Comparison of ENCODE assay signal across 12 mouse cellular contexts in the genomic region with DNA sequence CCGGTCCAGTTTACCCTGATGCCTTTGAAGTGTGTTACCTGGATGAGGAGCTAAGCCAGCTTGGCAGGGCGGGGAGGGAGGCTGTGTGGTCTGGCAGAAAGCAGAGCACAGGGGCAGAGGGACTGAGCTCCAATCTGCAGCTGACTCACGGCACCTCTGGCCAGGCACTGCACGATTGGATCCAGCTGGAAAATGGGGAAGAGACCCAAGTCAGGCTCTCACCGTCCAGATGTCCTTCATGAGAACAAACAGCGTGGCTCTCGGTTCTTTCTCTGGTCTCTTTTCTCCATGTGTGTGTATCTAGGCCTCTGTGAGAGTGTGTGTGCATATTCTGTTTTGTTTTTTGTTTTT. TPM values are rescaled to one million over a fixed set of nuclear protein-coding genes. Genes with fewer than 3 reads are reported as not detected.
A peak's percentile ranks its signal among the peaks of the same experiment; 100 is the strongest.
DNase-seq lines count a peak whose midpoint lies in the region; ATAC-seq and TF ChIP-seq lines count a peak whose summit lies in the region.
"Had no signal": no experiment of that assay in that cellular context is flagged by ENCODE, and none has a peak within 500 bp of the region (broad histone marks: within the 10 kb centered on the region; RNA-seq: fewer than 3 reads in every experiment).

No protein-coding gene starts in this region.

- no peak overlapping the region for H3K27ac ChIP-seq in heart, embryonic 10.5 days
- no peak overlapping the region for H3K27ac ChIP-seq in midbrain, embryonic 11.5 days (ENCODE audit: low read depth, low read length)
- no peak overlapping the region for H3K27ac ChIP-seq in midbrain, embryonic 16.5 days (ENCODE audit: low read length)
- H3K27ac ChIP-seq in limb, embryonic 15.5 days = no peak overlapping the region
- H3K27ac ChIP-seq in stomach, postnatal 0 days (replicated peaks) = no peak overlapping the region
- H3K27ac ChIP-seq in forebrain, embryonic 10.5 days = no peak overlapping the region
- H3K27ac ChIP-seq: hindbrain, embryonic 12.5 days; layer of hippocampus, adult 2 months had no signal

- H3K36me3 ChIP-seq in heart, embryonic 10.5 days = no peaks in the 10 kb centered on the region
- H3K36me3 ChIP-seq in midbrain, embryonic 11.5 days (ENCODE audit: control insufficient read depth, insufficient read depth, low read length) = no peaks in the 10 kb centered on the region
- H3K36me3 ChIP-seq in midbrain, embryonic 16.5 days (ENCODE audit: control insufficient read depth, insufficient read depth, low read length) = no peaks in the 10 kb centered on the region
- no peaks in the 10 kb centered on the region for H3K36me3 ChIP-seq in limb, embryonic 15.5 days
- no peaks in the 10 kb centered on the region for H3K36me3 ChIP-seq in stomach, postnatal 0 days (ENCODE audit: control insufficient read depth, insufficient read depth, low read length)
- no peaks in the 10 kb centered on the region for H3K36me3 ChIP-seq in forebrain, embryonic 10.5 days (replicated peaks)
- H3K36me3 ChIP-seq: G1E; hindbrain, embryonic 12.5 days had no signal

- H3K9me3 ChIP-seq in heart, embryonic 10.5 days = no peaks in the 10 kb centered on the region
- no peaks in the 10 kb centered on the region for H3K9me3 ChIP-seq in midbrain, embryonic 11.5 days (ENCODE audit: control insufficient read depth, low read length)
- no peaks in the 10 kb centered on the region for H3K9me3 ChIP-seq in midbrain, embryonic 16.5 days (replicated peaks; ENCODE audit: control insufficient read depth, low read length, poor library complexity, severe bottlenecking)
- no peaks in the 10 kb centered on the region for H3K9me3 ChIP-seq in limb, embryonic 15.5 days
- no peaks in the 10 kb centered on the region for H3K9me3 ChIP-seq in stomach, postnatal 0 days (ENCODE audit: control insufficient read depth, low read length)
- H3K9me3 ChIP-seq in forebrain, embryonic 10.5 days = no peaks in the 10 kb centered on the region
- H3K9me3 ChIP-seq: G1E; hindbrain, embryonic 12.5 days had no signal

- no peak for ATAC-seq in midbrain, embryonic 11.5 days (ENCODE audit: low FRiP score)
- no peak for ATAC-seq in midbrain, embryonic 16.5 days
- ATAC-seq in limb, embryonic 15.5 days (ENCODE audit: insufficient number of reproducible peaks, low FRiP score, low TSS enrichment, low read depth) = peak; percentile 82
- peak; percentile 77; the same call in 1 of the 2 replicates for ATAC-seq in stomach, postnatal 0 days (ENCODE audit: low FRiP score, low TSS enrichment)

- peak; percentile 97 for DNase-seq in heart, adult 11 months
- DNase-seq in heart, embryonic 10.5 days (ENCODE audit: low spot score) = no peak
- DNase-seq in midbrain, embryonic 11.5 days (ENCODE audit: low spot score, missing footprints) = peak; percentile 79
- DNase-seq in stomach, postnatal 0 days (ENCODE audit: low spot score) = peak; percentile 38
- no peak for DNase-seq in yolk sac, embryonic 10.5 days (ENCODE audit: low spot score)
- DNase-seq in forebrain, embryonic 10.5 days (ENCODE audit: extremely low spot score, low spot score) = no peak
- DNase-seq: cerebellum, postnatal 14 days had no signal

- no peak overlapping the region for H3K9ac ChIP-seq in midbrain, embryonic 11.5 days (ENCODE audit: low read length)
- H3K9ac ChIP-seq in midbrain, embryonic 16.5 days (ENCODE audit: low read depth, low read length) = no peak overlapping the region
- no peak overlapping the region for H3K9ac ChIP-seq in limb, embryonic 15.5 days
- no peak overlapping the region for H3K9ac ChIP-seq in stomach, postnatal 0 days (ENCODE audit: low read length)
- H3K9ac ChIP-seq: hindbrain, embryonic 12.5 days had no signal

- H3K4me3 ChIP-seq in heart, embryonic 10.5 days = no peak overlapping the region
- H3K4me3 ChIP-seq in midbrain, embryonic 11.5 days (ENCODE audit: low read depth, low read length) = no peak overlapping the region
- H3K4me3 ChIP-seq in midbrain, embryonic 16.5 days (ENCODE audit: low read depth, low read length) = no peak overlapping the region
- H3K4me3 ChIP-seq in limb, embryonic 15.5 days = no peak overlapping the region
- H3K4me3 ChIP-seq in stomach, postnatal 0 days (ENCODE audit: low read depth, low read length) = no peak overlapping the region
- H3K4me3 ChIP-seq in forebrain, embryonic 10.5 days = no peak overlapping the region
- H3K4me3 ChIP-seq: hindbrain, embryonic 12.5 days; layer of hippocampus, adult 2 months had no signal

- H3K4me2 ChIP-seq in midbrain, embryonic 11.5 days = no peak overlapping the region
- H3K4me2 ChIP-seq in midbrain, embryonic 16.5 days (ENCODE audit: low read length) = no peak overlapping the region
- H3K4me2 ChIP-seq in limb, embryonic 15.5 days = no peak overlapping the region
- no peak overlapping the region for H3K4me2 ChIP-seq in stomach, postnatal 0 days (replicated peaks; ENCODE audit: low read depth)
- H3K4me2 ChIP-seq: hindbrain, embryonic 12.5 days had no signal

- WGBS in heart, embryonic 10.5 days = 76% methylated on average over 7 of the region's 7 CpGs
- 82% methylated on average over 7 of the region's 7 CpGs for WGBS in midbrain, embryonic 11.5 days
- 86% methylated on average over 7 of the region's 7 CpGs for WGBS in midbrain, embryonic 16.5 days
- 42% methylated on average over 7 of the region's 7 CpGs for WGBS in limb, embryonic 15.5 days
- 21% methylated on average over 7 of the region's 7 CpGs for WGBS in stomach, postnatal 0 days
- WGBS in forebrain, embryonic 10.5 days = 89% methylated on average over 7 of the region's 7 CpGs

- no peak for TF ChIP-seq EP300 in stomach, postnatal 0 days (optimal IDR thresholded peaks at IDR 0.05)

- no peaks in the 10 kb centered on the region for H3K4me1 ChIP-seq in heart, embryonic 10.5 days
- no peaks in the 10 kb centered on the region for H3K4me1 ChIP-seq in midbrain, embryonic 11.5 days (ENCODE audit: control insufficient read depth, insufficient read depth, low read length)
- H3K4me1 ChIP-seq in midbrain, embryonic 16.5 days (ENCODE audit: control insufficient read depth, insufficient read depth, low read length) = no peaks in the 10 kb centered on the region
- peaks cover 4% of the 10 kb centered on the region; the same call in 1 of the 2 replicates for H3K4me1 ChIP-seq in limb, embryonic 15.5 days
- 0 out of 2 replicates have a peak, but pooled peaks cover 3% of the 10 kb centered on the region for H3K4me1 ChIP-seq in stomach, postnatal 0 days (replicated peaks; ENCODE audit: control insufficient read depth, insufficient read depth)
- no peaks in the 10 kb centered on the region for H3K4me1 ChIP-seq in forebrain, embryonic 10.5 days
- H3K4me1 ChIP-seq: hindbrain, embryonic 12.5 days had no signal

- TF ChIP-seq CTCF in stomach, postnatal 0 days (IDR thresholded peaks at IDR 0.05; ENCODE audit: low read depth) = no peak

- no peaks in the 10 kb centered on the region for H3K27me3 ChIP-seq in heart, embryonic 10.5 days (ENCODE audit: insufficient read depth, poor library complexity, severe bottlenecking)
- no peaks in the 10 kb centered on the region for H3K27me3 ChIP-seq in midbrain, embryonic 11.5 days (ENCODE audit: control insufficient read depth, insufficient read depth, low read length)
- no peaks in the 10 kb centered on the region for H3K27me3 ChIP-seq in midbrain, embryonic 16.5 days (ENCODE audit: control insufficient read depth, insufficient read depth, low read depth, low read length)
- H3K27me3 ChIP-seq in limb, embryonic 15.5 days = no peaks in the 10 kb centered on the region
- H3K27me3 ChIP-seq in stomach, postnatal 0 days (ENCODE audit: control insufficient read depth, insufficient read depth, low read length) = no peaks in the 10 kb centered on the region
- no peaks in the 10 kb centered on the region for H3K27me3 ChIP-seq in forebrain, embryonic 10.5 days (ENCODE audit: poor library complexity, severe bottlenecking)
- H3K27me3 ChIP-seq: hindbrain, embryonic 12.5 days had no signal

RNA-seq across cellular contexts. Expression of a gene that starts 11.1 kb away (rescaled TPM):
- polyA plus RNA-seq in heart, embryonic 10.5 days (2016; fragmentation: Nextera tagmentation; extraction: Ambion mirVana) = 158 and 178 TPM in 2 replicates
- polyA plus RNA-seq in midbrain, embryonic 11.5 days (2014; fragmentation: Nextera tagmentation; extraction: Ambion mirVana) = 23.2 and 24.6 TPM in 2 replicates
- 42.6 and 42.8 TPM in 2 replicates for polyA plus RNA-seq in midbrain, embryonic 16.5 days (2015; fragmentation: Nextera tagmentation; extraction: Ambion mirVana)
- 108 and 118 TPM in 2 replicates for polyA plus RNA-seq in limb, embryonic 15.5 days (2015; fragmentation: Nextera tagmentation; extraction: Ambion mirVana)
- polyA plus RNA-seq in stomach, postnatal 0 days (2015; fragmentation: Nextera tagmentation; extraction: Ambion mirVana) = 37.8 and 44.2 TPM in 2 replicates
- polyA plus RNA-seq in forebrain, embryonic 10.5 days (2016; fragmentation: Nextera tagmentation; extraction: Ambion mirVana) = 45.9 and 51.3 TPM in 2 replicates

Comparison
In these comparisons a context has a peak if more than half of its experiments do, and no peak if none do; other contexts are left out.
1. DNase-seq: peak in heart, adult 11 months (single experiment), midbrain, embryonic 11.5 days (single experiment) and stomach, postnatal 0 days (single experiment); none in heart, embryonic 10.5 days (single experiment), yolk sac, embryonic 10.5 days (single experiment) and forebrain, embryonic 10.5 days (single experiment).
2. ATAC-seq: peak in limb, embryonic 15.5 days (single experiment) and stomach, postnatal 0 days (single experiment); none in midbrain, embryonic 11.5 days (single experiment) and midbrain, embryonic 16.5 days (single experiment).